Mouse (Mus musculus): ENCODE measurements around the gene Mettl8. TPM values are rescaled to one million over a fixed set of nuclear protein-coding genes. Genes with fewer than 3 reads are reported as not detected.
A peak's percentile ranks its signal among the peaks of the same experiment; 100 is the strongest.

The Mettl8 gene
- polyA plus RNA-seq, 1 experiment from 2014 or later: 10.0 TPM

- Histone ChIP-seq H3K9ac (ENCODE audit: low read length) (no peak overlapping the region), H3K4me1 (ENCODE audit: control insufficient read depth in 2 of 2, insufficient read depth in 2 of 2, low read length in 2 of 2) (peaks cover 12 to 30% of the 10 kb centered on the region in 2 experiments), H3K27ac (replicated peaks in 1 of 2; ENCODE audit: control insufficient read depth in 1 of 2, insufficient read depth in 1 of 2, low read depth in 2 of 2, low read length in 2 of 2) (no peak overlapping the region), H3K9me3 (ENCODE audit: control insufficient read depth, low read length) (no peaks in the 10 kb centered on the region), H3K36me3 (ENCODE audit: control insufficient read depth, insufficient read depth, low read length) (no peaks in the 10 kb centered on the region), H3K4me2 (ENCODE audit: low read length) (no peak overlapping the region), H3K4me3 (ENCODE audit: control insufficient read depth in 1 of 2, insufficient read depth in 1 of 2, low read depth in 1 of 2, low read length in 2 of 2) (no peak overlapping the region), H3K27me3 (ENCODE audit: control insufficient read depth, insufficient read depth, low read length) (no peaks in the 10 kb centered on the region)
- WGBS: 72% methylated on average over 18 of the region's 18 CpGs
- no peak for ATAC-seq (ENCODE audit: insufficient number of reproducible peaks, insufficient read depth, low FRiP score, low read depth)
These were observed 23.2 kb downstream of the Mettl8 start for GRCm38 (mm10) chr2:71031973-71032794.

- Histone ChIP-seq H3K9me3 (ENCODE audit: control insufficient read depth, low read length) (no peaks in the 10 kb centered on the region), H3K4me2 (ENCODE audit: low read length) (no peak overlapping the region), H3K9ac (ENCODE audit: low read length) (no peak overlapping the region), H3K36me3 (ENCODE audit: control insufficient read depth, insufficient read depth, low read length) (no peaks in the 10 kb centered on the region), H3K27ac (replicated peaks in 1 of 2; ENCODE audit: control insufficient read depth in 1 of 2, insufficient read depth in 1 of 2, low read depth in 2 of 2, low read length in 2 of 2) (no peak overlapping the region), H3K4me1 (ENCODE audit: control insufficient read depth in 2 of 2, insufficient read depth in 2 of 2, low read length in 2 of 2) (peaks cover 13 to 42% of the 10 kb centered on the region in 2 experiments), H3K27me3 (ENCODE audit: control insufficient read depth, insufficient read depth, low read length) (no peaks in the 10 kb centered on the region), H3K4me3 (ENCODE audit: control insufficient read depth in 1 of 2, insufficient read depth in 1 of 2, low read depth in 1 of 2, low read length in 2 of 2) (no peak overlapping the region)
- 74% methylated on average over 2 of the region's 2 CpGs for WGBS
- no peak for ATAC-seq (ENCODE audit: insufficient number of reproducible peaks, insufficient read depth, low FRiP score, low read depth)
These were observed 24.7 kb downstream of the Mettl8 start for GRCm38 (mm10) chr2:71030663-71031062.

GRCm38 (mm10) chr2:71027631-71028030 lies 27.8 kb downstream of the Mettl8 start:
- Histone ChIP-seq H3K4me2 (ENCODE audit: low read length) (no peak overlapping the region), H3K36me3 (ENCODE audit: control insufficient read depth, insufficient read depth, low read length) (no peaks in the 10 kb centered on the region), H3K27ac (replicated peaks in 1 of 2; ENCODE audit: control insufficient read depth in 1 of 2, insufficient read depth in 1 of 2, low read depth in 2 of 2, low read length in 2 of 2) (no peak overlapping the region), H3K4me1 (ENCODE audit: control insufficient read depth in 2 of 2, insufficient read depth in 2 of 2, low read length in 2 of 2) (peaks cover 5 to 25% of the 10 kb centered on the region in 2 experiments), H3K4me3 (ENCODE audit: control insufficient read depth in 1 of 2, insufficient read depth in 1 of 2, low read depth in 1 of 2, low read length in 2 of 2) (no peak overlapping the region), H3K27me3 (ENCODE audit: control insufficient read depth, insufficient read depth, low read length) (no peaks in the 10 kb centered on the region), H3K9me3 (ENCODE audit: control insufficient read depth, low read length) (no peaks in the 10 kb centered on the region), H3K9ac (ENCODE audit: low read length) (no peak overlapping the region)
- 96% methylated on average over 9 of the region's 9 CpGs for WGBS
- ATAC-seq (ENCODE audit: insufficient number of reproducible peaks, insufficient read depth, low FRiP score, low read depth): no peak

GRCm38 (mm10) chr2:71026787-71027186 lies 28.6 kb downstream of the Mettl8 start:
- WGBS: 34% methylated on average over 5 of the region's 5 CpGs
- Histone ChIP-seq H3K9me3 (ENCODE audit: control insufficient read depth, low read length) (no peaks in the 10 kb centered on the region), H3K36me3 (ENCODE audit: control insufficient read depth, insufficient read depth, low read length) (no peaks in the 10 kb centered on the region), H3K27ac (replicated peaks in 1 of 2; ENCODE audit: control insufficient read depth in 1 of 2, insufficient read depth in 1 of 2, low read depth in 2 of 2, low read length in 2 of 2) (0 out of 4 replicates have a peak overlapping the region, but pooled peaks of 1 of the 2 experiments have one; percentile 49), H3K4me3 (ENCODE audit: control insufficient read depth in 1 of 2, insufficient read depth in 1 of 2, low read depth in 1 of 2, low read length in 2 of 2) (no peak overlapping the region), H3K27me3 (ENCODE audit: control insufficient read depth, insufficient read depth, low read length) (no peaks in the 10 kb centered on the region), H3K9ac (ENCODE audit: low read length) (no peak overlapping the region), H3K4me2 (ENCODE audit: low read length) (no peak overlapping the region), H3K4me1 (ENCODE audit: control insufficient read depth in 2 of 2, insufficient read depth in 2 of 2, low read length in 2 of 2) (peaks cover 5 to 17% of the 10 kb centered on the region in 2 experiments)
- peak; percentile 73 for ATAC-seq (ENCODE audit: insufficient number of reproducible peaks, insufficient read depth, low FRiP score, low read depth)

GRCm38 (mm10) chr2:71025576-71026315 lies 29.6 kb downstream of the Mettl8 start:
- H3K9ac ChIP-seq (ENCODE audit: low read length): peak overlapping the region; percentile 13; the same call in 1 of the 2 replicates
- H3K27ac ChIP-seq (replicated peaks in 1 of 2; ENCODE audit: control insufficient read depth in 1 of 2, insufficient read depth in 1 of 2, low read depth in 2 of 2, low read length in 2 of 2): peak overlapping the region; percentile 62 to 64
- peaks cover 5 to 17% of the 10 kb centered on the region in 2 experiments for H3K4me1 ChIP-seq (ENCODE audit: control insufficient read depth in 2 of 2, insufficient read depth in 2 of 2, low read length in 2 of 2)
- H3K4me3 ChIP-seq (ENCODE audit: control insufficient read depth in 1 of 2, insufficient read depth in 1 of 2, low read depth in 1 of 2, low read length in 2 of 2): no peak overlapping the region
- no peaks in the 10 kb centered on the region for H3K27me3 ChIP-seq (ENCODE audit: control insufficient read depth, insufficient read depth, low read length)
- no peak for ATAC-seq (ENCODE audit: insufficient number of reproducible peaks, insufficient read depth, low FRiP score, low read depth)
- 36% methylated on average over 12 of the region's 12 CpGs for WGBS
- H3K4me2 ChIP-seq (ENCODE audit: low read length): peak overlapping the region; percentile 21; the same call in 1 of the 2 replicates
- no peaks in the 10 kb centered on the region for H3K9me3 ChIP-seq (ENCODE audit: control insufficient read depth, low read length)
- no peaks in the 10 kb centered on the region for H3K36me3 ChIP-seq (ENCODE audit: control insufficient read depth, insufficient read depth, low read length)

GRCm38 (mm10) chr2:71023986-71024385 lies 31.4 kb downstream of the Mettl8 start:
- Histone ChIP-seq H3K4me2 (ENCODE audit: low read length) (no peak overlapping the region), H3K27ac (replicated peaks in 1 of 2; ENCODE audit: control insufficient read depth in 1 of 2, insufficient read depth in 1 of 2, low read depth in 2 of 2, low read length in 2 of 2) (no peak overlapping the region), H3K27me3 (ENCODE audit: control insufficient read depth, insufficient read depth, low read length) (no peaks in the 10 kb centered on the region), H3K36me3 (ENCODE audit: control insufficient read depth, insufficient read depth, low read length) (no peaks in the 10 kb centered on the region), H3K9ac (ENCODE audit: low read length) (no peak overlapping the region), H3K9me3 (ENCODE audit: control insufficient read depth, low read length) (no peaks in the 10 kb centered on the region), H3K4me3 (ENCODE audit: control insufficient read depth in 1 of 2, insufficient read depth in 1 of 2, low read depth in 1 of 2, low read length in 2 of 2) (no peak overlapping the region), H3K4me1 (ENCODE audit: control insufficient read depth in 2 of 2, insufficient read depth in 2 of 2, low read length in 2 of 2) (peaks cover 9 to 24% of the 10 kb centered on the region in 2 experiments)
- ATAC-seq (ENCODE audit: insufficient number of reproducible peaks, insufficient read depth, low FRiP score, low read depth): no peak
- WGBS: 91% methylated on average over 6 of the region's 6 CpGs

GRCm38 (mm10) chr2:71022991-71023390 lies 32.4 kb downstream of the Mettl8 start:
- Histone ChIP-seq H3K9ac (ENCODE audit: low read length) (no peak overlapping the region), H3K36me3 (ENCODE audit: control insufficient read depth, insufficient read depth, low read length) (no peaks in the 10 kb centered on the region), H3K27me3 (ENCODE audit: control insufficient read depth, insufficient read depth, low read length) (no peaks in the 10 kb centered on the region), H3K4me2 (ENCODE audit: low read length) (no peak overlapping the region), H3K9me3 (ENCODE audit: control insufficient read depth, low read length) (no peaks in the 10 kb centered on the region), H3K4me3 (ENCODE audit: control insufficient read depth in 1 of 2, insufficient read depth in 1 of 2, low read depth in 1 of 2, low read length in 2 of 2) (no peak overlapping the region), H3K4me1 (ENCODE audit: control insufficient read depth in 2 of 2, insufficient read depth in 2 of 2, low read length in 2 of 2) (peaks cover 9 to 26% of the 10 kb centered on the region in 2 experiments), H3K27ac (replicated peaks in 1 of 2; ENCODE audit: control insufficient read depth in 1 of 2, insufficient read depth in 1 of 2, low read depth in 2 of 2, low read length in 2 of 2) (no peak overlapping the region)
- ATAC-seq (ENCODE audit: insufficient number of reproducible peaks, insufficient read depth, low FRiP score, low read depth): no peak
- WGBS: 93% methylated on average over 6 of the region's 6 CpGs

Data from heart, embryonic 14.5 days (tissue).